In the genomic region with DNA sequence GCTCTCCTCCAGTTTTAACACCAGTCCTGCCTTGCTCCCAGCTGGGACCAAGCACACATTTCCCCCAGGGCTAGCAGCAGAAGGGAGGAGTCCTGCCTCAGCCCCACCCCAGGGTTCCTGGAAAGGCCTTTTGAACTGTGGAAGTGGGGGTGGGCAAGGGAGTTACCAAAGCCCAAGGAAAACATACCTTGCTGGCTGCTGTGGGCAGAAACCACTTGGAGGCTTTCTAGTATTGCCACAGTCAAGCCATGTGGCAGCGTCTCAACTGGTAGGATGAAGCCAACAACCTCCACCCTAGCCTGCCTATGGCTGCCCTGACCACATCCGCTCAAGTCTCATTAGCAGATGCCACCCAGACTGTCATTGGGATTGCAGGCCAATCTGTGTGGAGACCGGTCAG, we compare ENCODE assay signal across 11 mouse cellular contexts. TPM values are rescaled to one million over a fixed set of nuclear protein-coding genes. Genes with fewer than 3 reads are reported as not detected.
DNase-seq lines count a peak whose midpoint lies in the region; ATAC-seq and TF ChIP-seq lines count a peak whose summit lies in the region.
"Had no signal": no experiment of that assay in that cellular context is flagged by ENCODE, and none has a peak within 500 bp of the region (broad histone marks: within the 10 kb centered on the region; RNA-seq: fewer than 3 reads in every experiment).

No protein-coding gene starts in this region.

- H3K4me1 ChIP-seq in hindbrain, embryonic 10.5 days (replicated peaks) = peaks cover 89% of the 10 kb centered on the region
- peaks cover 10% of the 10 kb centered on the region; the same call in 1 of the 2 replicates for H3K4me1 ChIP-seq in hindbrain, postnatal 0 days (ENCODE audit: insufficient read depth, low read length)
- peaks cover 81% of the 10 kb centered on the region for H3K4me1 ChIP-seq in liver, embryonic 11.5 days (replicated peaks; ENCODE audit: control insufficient read depth, insufficient read depth, low read length)
- H3K4me1 ChIP-seq in stomach, embryonic 15.5 days = peaks cover 58% of the 10 kb centered on the region

- H3K4me3 ChIP-seq in hindbrain, embryonic 10.5 days = no peak overlapping the region
- H3K4me3 ChIP-seq in hindbrain, postnatal 0 days (ENCODE audit: low read length) = no peak overlapping the region
- H3K4me3 ChIP-seq in liver, embryonic 11.5 days (ENCODE audit: low read depth, low read length) = peak overlapping the region; percentile 24
- H3K4me3 ChIP-seq in stomach, embryonic 15.5 days (replicated peaks) = no peak overlapping the region
- no peak overlapping the region for H3K4me3 ChIP-seq in left cerebral cortex, adult 2 months
- H3K4me3 ChIP-seq: myocyte had no signal

- no peak for DNase-seq in hindbrain, embryonic 10.5 days (ENCODE audit: low spot score)
- no peak for DNase-seq in hindbrain, postnatal 0 days (ENCODE audit: low spot score)
- peak; percentile 51 for DNase-seq in MN1 (ENCODE audit: low spot score)
- DNase-seq in liver, embryonic 11.5 days (ENCODE audit: low spot score) = no peak
- no peak for DNase-seq in cerebellum, postnatal 36 days
- no peak for DNase-seq in left cerebral cortex, adult 2 months (ENCODE audit: extremely low spot score in 1 of 2, low spot score in 2 of 2)
- no peak for DNase-seq in frontal cortex, adult 2 months (ENCODE audit: extremely low spot score in 1 of 2, low spot score in 1 of 2)
- DNase-seq: cerebellum, adult 18-20 months had no signal

- peaks cover 17% of the 10 kb centered on the region for H3K27me3 ChIP-seq in hindbrain, embryonic 10.5 days (ENCODE audit: insufficient read depth, poor library complexity, severe bottlenecking)
- 0 out of 2 replicates have a peak, but pooled peaks cover 3% of the 10 kb centered on the region for H3K27me3 ChIP-seq in hindbrain, postnatal 0 days (ENCODE audit: insufficient read depth, low read length)
- no peaks in the 10 kb centered on the region for H3K27me3 ChIP-seq in liver, embryonic 11.5 days (replicated peaks; ENCODE audit: control insufficient read depth, insufficient read depth, low read length)
- H3K27me3 ChIP-seq in stomach, embryonic 15.5 days (replicated peaks) = no peaks in the 10 kb centered on the region

- no peak overlapping the region for H3K9ac ChIP-seq in hindbrain, postnatal 0 days (replicated peaks; ENCODE audit: low read length)
- H3K9ac ChIP-seq in liver, embryonic 11.5 days (ENCODE audit: low read depth, low read length) = peak overlapping the region; percentile 49
- no peak overlapping the region for H3K9ac ChIP-seq in stomach, embryonic 15.5 days

- no peak for TF ChIP-seq CTCF in hindbrain, postnatal 0 days (IDR thresholded peaks at IDR 0.05; ENCODE audit: low read depth)
- no peak for TF ChIP-seq CTCF in left cerebral cortex, adult 2 months (IDR thresholded peaks at IDR 0.05)

- H3K36me3 ChIP-seq in hindbrain, embryonic 10.5 days = peaks cover 46% of the 10 kb centered on the region
- peaks cover 23% of the 10 kb centered on the region for H3K36me3 ChIP-seq in hindbrain, postnatal 0 days (ENCODE audit: insufficient read depth, low read length)
- H3K36me3 ChIP-seq in liver, embryonic 11.5 days (ENCODE audit: control insufficient read depth, insufficient read depth, low read length) = peaks cover 11% of the 10 kb centered on the region; the same call in 1 of the 2 replicates
- H3K36me3 ChIP-seq in stomach, embryonic 15.5 days = peaks cover 26% of the 10 kb centered on the region

- H3K27ac ChIP-seq in hindbrain, embryonic 10.5 days = peak overlapping the region; percentile 36; the same call in 1 of the 2 replicates
- no peak overlapping the region for H3K27ac ChIP-seq in hindbrain, postnatal 0 days
- peak overlapping the region; percentile 94 for H3K27ac ChIP-seq in liver, embryonic 11.5 days (ENCODE audit: low read depth, low read length)
- peak overlapping the region; percentile 62; the same call in 1 of the 2 replicates for H3K27ac ChIP-seq in stomach, embryonic 15.5 days
- no peak overlapping the region for H3K27ac ChIP-seq in left cerebral cortex, adult 2 months

- no peak for ATAC-seq in hindbrain, postnatal 0 days
- peak; percentile 30; the same call in 1 of the 2 replicates for ATAC-seq in liver, embryonic 11.5 days (replicated peaks; ENCODE audit: low FRiP score)
- ATAC-seq in stomach, embryonic 15.5 days (ENCODE audit: insufficient read depth, low FRiP score, low read depth) = peak; percentile 8; the same call in 1 of the 2 replicates

- WGBS in hindbrain, embryonic 10.5 days = 82% methylated on average over 3 of the region's 3 CpGs
- 86% methylated on average over 3 of the region's 3 CpGs for WGBS in hindbrain, postnatal 0 days
- 69% methylated on average over 3 of the region's 3 CpGs for WGBS in liver, embryonic 11.5 days
- 72% methylated on average over 3 of the region's 3 CpGs for WGBS in stomach, embryonic 15.5 days

- intact Hi-C loops in left cerebral cortex, adult 2 months (cut with DNase I) = no loop called here

- H3K4me2 ChIP-seq in hindbrain, postnatal 0 days (ENCODE audit: low read depth, low read length) = no peak overlapping the region
- peak overlapping the region; percentile 96 for H3K4me2 ChIP-seq in liver, embryonic 11.5 days
- H3K4me2 ChIP-seq in stomach, embryonic 15.5 days = no peak overlapping the region

- no peaks in the 10 kb centered on the region for H3K9me3 ChIP-seq in hindbrain, embryonic 10.5 days
- no peaks in the 10 kb centered on the region for H3K9me3 ChIP-seq in hindbrain, postnatal 0 days (ENCODE audit: low read length)
- no peaks in the 10 kb centered on the region for H3K9me3 ChIP-seq in liver, embryonic 11.5 days (ENCODE audit: control insufficient read depth, low read length)
- H3K9me3 ChIP-seq in stomach, embryonic 15.5 days = no peaks in the 10 kb centered on the region

RNA-seq across cellular contexts. Expression of a gene that starts 3.3 kb away (rescaled TPM):
- polyA plus RNA-seq in hindbrain, embryonic 10.5 days (2016; fragmentation: Nextera tagmentation; extraction: Ambion mirVana) = 0.29 and 0.38 TPM in 2 replicates
- 0.72 TPM in 1 of 2 replicates, not detected in the other for total RNA-seq in hindbrain, postnatal 0 days (2014; rRNA removed)
- polyA plus RNA-seq in hindbrain, postnatal 0 days (2015; fragmentation: Nextera tagmentation; extraction: Ambion mirVana) = not detected in 2 replicates
- 0.55 and 0.99 TPM in 2 replicates for polyA plus RNA-seq in liver, embryonic 11.5 days (2014; fragmentation: Nextera tagmentation; extraction: Ambion mirVana)
- 0.42 and 0.52 TPM in 2 replicates for polyA plus RNA-seq in stomach, embryonic 15.5 days (2015; fragmentation: Nextera tagmentation; extraction: Ambion mirVana)
- not detected for total RNA-seq in left cerebral cortex, adult 2 months (2021)
- polyA plus RNA-seq in frontal cortex, adult 2 months (2012; rRNA removed) = 0.24 TPM in 1 of 2 replicates, not detected in the other
- total RNA-seq: gastrocnemius, postnatal 4 days had no signal

RNA-seq across cellular contexts. Expression of a gene that starts 3.4 kb away (rescaled TPM):
- 23.8 and 24.7 TPM in 2 replicates for polyA plus RNA-seq in hindbrain, embryonic 10.5 days (2016; fragmentation: Nextera tagmentation; extraction: Ambion mirVana)
- total RNA-seq in hindbrain, postnatal 0 days (2014; rRNA removed) = 2.4 and 6.2 TPM in 2 replicates
- polyA plus RNA-seq in hindbrain, postnatal 0 days (2015; fragmentation: Nextera tagmentation; extraction: Ambion mirVana) = 4.4 and 5.5 TPM in 2 replicates
- 69.4 and 70.3 TPM in 2 replicates for polyA plus RNA-seq in liver, embryonic 11.5 days (2014; fragmentation: Nextera tagmentation; extraction: Ambion mirVana)
- polyA plus RNA-seq in stomach, embryonic 15.5 days (2015; fragmentation: Nextera tagmentation; extraction: Ambion mirVana) = 34.8 and 36.9 TPM in 2 replicates
- 10 to 100 TPM; 35.0 to 37.7 TPM for total RNA-seq in left cerebral cortex, adult 2 months (2021)
- 27.2 and 29.0 TPM in 2 replicates for polyA plus RNA-seq in frontal cortex, adult 2 months (2012; rRNA removed)

RNA-seq across cellular contexts. Expression of a gene that starts 17.6 kb away (rescaled TPM):
- 29.5 and 33.9 TPM in 2 replicates for polyA plus RNA-seq in hindbrain, embryonic 10.5 days (2016; fragmentation: Nextera tagmentation; extraction: Ambion mirVana)
- 300 and 339 TPM in 2 replicates for total RNA-seq in hindbrain, postnatal 0 days (2014; rRNA removed)
- polyA plus RNA-seq in hindbrain, postnatal 0 days (2015; fragmentation: Nextera tagmentation; extraction: Ambion mirVana) = 124 and 141 TPM in 2 replicates
- polyA plus RNA-seq in liver, embryonic 11.5 days (2014; fragmentation: Nextera tagmentation; extraction: Ambion mirVana) = 23.7 and 23.8 TPM in 2 replicates
- 11.8 and 12.8 TPM in 2 replicates for polyA plus RNA-seq in stomach, embryonic 15.5 days (2015; fragmentation: Nextera tagmentation; extraction: Ambion mirVana)
- total RNA-seq in left cerebral cortex, adult 2 months (2021) = 100 to 1,000 TPM; 165 to 171 TPM
- 219 and 227 TPM in 2 replicates for polyA plus RNA-seq in frontal cortex, adult 2 months (2012; rRNA removed)

RNA-seq across cellular contexts. Expression of a gene that starts 19.2 kb away (rescaled TPM):
- polyA plus RNA-seq in hindbrain, embryonic 10.5 days (2016; fragmentation: Nextera tagmentation; extraction: Ambion mirVana) = 51.1 and 60.7 TPM in 2 replicates
- 40.0 and 47.1 TPM in 2 replicates for total RNA-seq in hindbrain, postnatal 0 days (2014; rRNA removed)
- polyA plus RNA-seq in hindbrain, postnatal 0 days (2015; fragmentation: Nextera tagmentation; extraction: Ambion mirVana) = 40.1 and 41.2 TPM in 2 replicates
- polyA plus RNA-seq in liver, embryonic 11.5 days (2014; fragmentation: Nextera tagmentation; extraction: Ambion mirVana) = 40.8 and 43.0 TPM in 2 replicates
- 47.1 TPM in 2 replicates for polyA plus RNA-seq in stomach, embryonic 15.5 days (2015; fragmentation: Nextera tagmentation; extraction: Ambion mirVana)
- total RNA-seq in left cerebral cortex, adult 2 months (2021) = 10 to 100 TPM; 64.8 to 68.2 TPM
- polyA plus RNA-seq in frontal cortex, adult 2 months (2012; rRNA removed) = 69.5 and 70.8 TPM in 2 replicates

RNA-seq across cellular contexts. Expression of a gene that starts 30.4 kb away (rescaled TPM):
- polyA plus RNA-seq in hindbrain, embryonic 10.5 days (2016; fragmentation: Nextera tagmentation; extraction: Ambion mirVana) = 305 and 403 TPM in 2 replicates
- total RNA-seq in hindbrain, postnatal 0 days (2014; rRNA removed) = 67.6 and 91.5 TPM in 2 replicates
- 141 and 144 TPM in 2 replicates for polyA plus RNA-seq in hindbrain, postnatal 0 days (2015; fragmentation: Nextera tagmentation; extraction: Ambion mirVana)
- 761 and 837 TPM in 2 replicates for polyA plus RNA-seq in liver, embryonic 11.5 days (2014; fragmentation: Nextera tagmentation; extraction: Ambion mirVana)
- 1,300 and 1,476 TPM in 2 replicates for polyA plus RNA-seq in stomach, embryonic 15.5 days (2015; fragmentation: Nextera tagmentation; extraction: Ambion mirVana)
- total RNA-seq in left cerebral cortex, adult 2 months (2021) = 10 to 100 TPM; 19.8 to 20.4 TPM
- polyA plus RNA-seq in frontal cortex, adult 2 months (2012; rRNA removed) = 48.2 and 56.0 TPM in 2 replicates

Comparison
In these comparisons a context has a peak if more than half of its experiments do, and no peak if none do; other contexts are left out.
1. H3K27ac ChIP-seq: peak in hindbrain, embryonic 10.5 days (single experiment), liver, embryonic 11.5 days (single experiment) and stomach, embryonic 15.5 days (single experiment); none in hindbrain, postnatal 0 days (single experiment) and left cerebral cortex, adult 2 months (single experiment).